Mouse (Mus musculus) urinary bladder, postnatal 14 days (tissue): Measurements from ENCODE around the gene Mrpl10.

ENCODE experiments used
- DNase-seq: peaks from one replicate; pipeline ENCODE4 v3.0.0; 2021; ENCODE audit warnings: low spot score

Mrpl10 gene

GRCm38 (mm10) chr11:97069770-97070169 lies 28.4 kb downstream of the Mrpl10 start:
- no peak for DNase-seq

DNA sequence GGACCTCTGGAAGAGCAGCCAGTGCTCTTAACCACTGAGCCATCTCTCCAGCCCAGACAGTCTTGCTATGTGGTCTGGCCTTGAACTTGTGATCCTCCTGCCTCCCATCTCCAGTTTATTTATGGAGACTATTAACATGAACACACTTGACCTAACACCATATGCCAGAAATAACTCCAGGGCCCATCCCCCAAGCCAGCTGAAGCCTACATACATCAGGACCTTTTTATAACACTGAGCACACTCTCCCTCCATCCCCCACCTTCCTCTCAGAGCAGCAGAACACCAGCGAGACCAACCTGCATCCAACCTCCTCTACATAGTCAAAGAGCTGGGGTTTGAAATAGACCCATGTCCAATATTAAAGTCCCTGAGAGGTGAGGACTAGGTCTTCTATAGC lies 29.8 kb downstream of the Mrpl10 start:
- DNase-seq = no peak

DNA sequence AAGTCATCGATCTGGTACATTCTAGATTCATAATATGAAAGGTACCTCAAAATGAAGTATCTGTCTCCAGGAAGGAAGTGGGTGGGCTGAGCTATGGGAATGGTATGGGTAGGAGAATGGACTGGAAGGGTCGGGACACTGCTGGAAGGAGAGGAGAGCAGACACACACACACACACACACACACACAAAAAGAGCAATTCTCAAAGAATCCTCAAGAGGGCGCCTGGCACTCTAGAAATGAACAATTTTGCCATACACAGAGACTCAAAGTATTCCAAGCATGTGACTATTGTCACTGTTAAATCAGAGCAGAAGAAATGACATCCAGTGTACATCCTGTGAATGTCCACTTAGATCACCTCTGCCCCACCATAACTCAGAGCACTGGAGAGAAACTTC lies 31.2 kb downstream of the Mrpl10 start:
- DNase-seq = no peak

- no peak for DNase-seq
Measured at GRCm38 (mm10) chr11:97074235-97074634, 32.9 kb downstream of the Mrpl10 start.

DNA sequence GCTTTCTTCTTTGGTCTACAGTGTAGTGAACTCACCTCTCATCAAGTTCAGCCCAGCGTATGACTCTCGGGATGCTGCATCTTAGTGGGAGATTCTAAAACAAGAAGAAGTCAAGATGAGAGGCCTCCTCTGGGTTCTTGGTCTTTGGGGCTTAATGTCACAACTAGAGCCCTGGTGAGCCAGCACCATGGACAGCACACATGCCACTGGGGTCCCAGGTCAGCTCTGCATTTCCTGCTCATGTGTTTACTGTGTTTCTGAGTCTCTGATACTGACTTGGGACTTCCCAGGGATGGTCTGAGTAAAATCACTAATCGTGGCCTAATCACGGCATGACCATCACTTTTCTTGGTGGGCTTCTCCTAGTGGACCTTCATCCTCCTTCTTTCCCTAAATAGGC lies 37.4 kb downstream of the Mrpl10 start:
- no peak for DNase-seq

- no peak for DNase-seq
Measured at GRCm38 (mm10) chr11:97080291-97080690, 38.9 kb downstream of the Mrpl10 start.

- peak; percentile 52 for DNase-seq
Measured at GRCm38 (mm10) chr11:97082977-97083376, 41.6 kb downstream of the Mrpl10 start.

DNA sequence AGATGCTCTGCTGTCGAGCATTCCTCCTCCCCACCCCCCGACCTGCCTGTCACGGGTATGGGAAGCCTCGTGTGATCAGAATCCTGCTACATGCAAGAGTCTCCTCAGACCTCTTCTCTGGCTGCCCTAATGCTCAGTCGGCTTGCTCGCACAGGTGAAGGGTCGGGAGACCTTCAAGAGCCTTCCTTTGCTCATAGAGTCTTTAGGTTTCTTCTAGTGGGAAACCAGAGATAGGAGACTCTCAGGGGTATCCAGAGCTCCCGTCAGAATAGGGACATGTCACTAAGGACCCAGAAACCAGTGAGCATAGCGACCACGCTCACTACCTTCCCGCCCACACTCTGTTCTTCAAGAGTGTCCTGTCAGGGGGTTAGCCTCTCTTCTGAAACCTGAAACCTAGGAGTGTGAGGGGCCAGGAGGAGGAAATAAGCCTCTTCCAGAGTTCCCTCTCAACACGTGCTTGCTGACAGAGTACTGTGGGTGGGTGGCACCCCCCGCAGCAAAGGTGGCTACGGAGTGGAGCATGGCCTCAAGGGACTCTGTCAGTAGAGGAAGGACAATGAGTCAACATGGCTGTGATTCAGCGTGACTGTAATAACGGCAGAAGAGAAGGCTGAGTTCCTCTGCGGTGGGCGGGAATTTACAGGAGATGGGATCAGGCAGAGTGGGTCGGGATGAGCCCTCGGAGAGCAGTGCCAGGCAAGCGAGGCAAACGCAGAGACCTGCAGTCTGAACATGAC lies 42.2 kb downstream of the Mrpl10 start:
- DNase-seq = no peak

DNA sequence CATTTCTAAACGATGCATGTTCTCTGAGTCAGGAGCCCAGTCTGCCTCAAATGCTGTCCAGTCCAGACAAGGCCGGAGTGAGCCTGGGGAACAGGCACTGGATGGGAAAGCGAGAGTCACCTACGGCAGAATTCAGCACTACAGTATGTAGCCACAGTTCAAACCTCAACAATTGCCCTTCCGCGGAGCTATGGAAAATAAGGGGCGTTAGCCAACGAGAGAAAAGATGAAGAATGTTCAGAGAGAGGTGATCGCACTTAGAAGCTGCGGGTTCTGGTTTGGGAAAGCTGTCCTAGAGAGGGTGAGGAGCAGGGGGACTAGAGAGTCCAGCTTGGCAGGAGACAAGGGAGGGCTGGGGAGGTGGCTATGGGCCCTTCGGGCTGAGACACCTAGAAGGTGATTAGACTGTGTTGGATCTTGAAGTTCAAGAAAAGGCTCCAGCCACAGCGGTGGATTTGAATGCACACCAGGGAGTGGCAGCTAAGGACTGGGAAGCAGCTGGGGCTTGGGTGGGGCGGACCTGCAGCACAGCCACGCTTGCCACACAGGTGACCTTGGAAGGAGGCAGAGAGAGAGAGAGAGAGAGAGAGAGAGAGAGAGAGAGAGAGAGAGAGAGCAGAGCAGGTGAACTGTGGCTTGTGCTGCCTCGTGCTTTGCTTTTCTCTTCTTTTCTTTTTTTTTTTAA lies 43.6 kb downstream of the Mrpl10 start:
- DNase-seq = no peak

- DNase-seq = no peak
Measured at GRCm38 (mm10) chr11:97086365-97086764, 45.0 kb downstream of the Mrpl10 start.

DNA sequence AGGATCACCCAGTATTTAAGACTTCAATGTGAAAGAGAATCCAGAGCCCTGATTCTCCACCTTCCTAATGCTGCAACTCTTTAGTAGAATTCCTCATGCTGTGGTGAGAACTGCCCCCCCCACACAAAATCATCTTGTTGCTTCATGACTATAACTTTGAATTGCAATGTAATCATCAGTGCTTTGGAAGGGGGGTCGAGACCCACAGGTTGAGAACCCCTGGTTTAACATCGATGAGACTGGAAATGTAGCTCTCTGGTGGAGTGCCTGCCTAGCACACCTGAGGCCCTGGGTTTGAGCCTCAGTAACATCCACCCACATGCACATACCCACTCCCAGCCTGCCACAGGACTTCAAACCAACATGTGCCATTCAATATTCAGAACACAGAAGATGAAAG lies 53.2 kb downstream of the Mrpl10 start:
- DNase-seq = no peak

DNA sequence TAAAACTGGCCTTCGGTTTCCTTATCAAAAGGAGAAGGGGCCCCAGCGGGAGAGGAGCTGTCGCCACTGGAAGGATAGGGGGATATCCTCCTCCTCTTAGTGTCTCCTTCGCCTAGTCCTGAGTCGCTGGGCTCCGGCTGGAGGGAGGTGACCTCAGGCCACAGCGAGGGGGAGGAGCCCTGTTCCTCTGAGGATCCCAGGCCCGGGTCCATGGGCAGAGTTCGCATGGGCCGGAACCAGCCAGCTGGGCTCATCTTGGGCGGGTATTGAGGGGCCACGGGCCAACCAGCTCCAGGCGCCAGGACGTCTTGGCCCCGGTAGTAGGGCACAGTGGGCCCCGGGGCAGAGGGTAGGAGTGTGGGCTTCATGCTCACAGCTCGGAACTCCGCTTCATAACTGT lies 57.4 kb downstream of the Mrpl10 start:
- peak; percentile 8 for DNase-seq
